Mouse (Mus musculus): Measurements from ENCODE around the gene Neurl4. TPM values are rescaled to one million over a fixed set of nuclear protein-coding genes. Genes with fewer than 3 reads are reported as not detected.
"Not testable (repeated sequence)": the region's sequence is repeated elsewhere in the genome, so short reads cannot be mapped to it uniquely, and the experiment has no call there.

Gene Neurl4
- total RNA-seq, 2 experiments from 2014 or later: 3.5 to 9.3 TPM

DNA sequence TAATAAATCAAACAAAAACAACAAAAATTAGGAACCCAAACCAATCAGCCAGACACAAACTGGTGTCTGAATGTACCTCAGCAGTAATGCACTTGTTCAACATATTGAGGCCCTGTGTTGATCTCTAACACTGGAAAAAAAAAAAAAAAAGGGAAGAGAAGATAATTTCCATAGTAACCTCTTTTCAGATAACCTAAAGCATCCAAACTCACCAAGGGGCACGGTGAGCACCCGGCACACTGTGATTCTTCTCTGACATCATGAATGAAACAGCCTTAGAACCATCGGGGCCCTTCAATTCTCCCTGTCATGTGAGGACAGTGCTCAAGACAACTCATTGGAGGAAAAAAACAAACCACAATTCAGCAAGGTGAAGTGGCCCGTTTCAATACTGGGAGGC, 28.8 kb downstream of the Neurl4 start:
- ATAC-seq (replicated peaks; ENCODE audit: low FRiP score, poor library complexity, severe bottlenecking): no peak

DNA sequence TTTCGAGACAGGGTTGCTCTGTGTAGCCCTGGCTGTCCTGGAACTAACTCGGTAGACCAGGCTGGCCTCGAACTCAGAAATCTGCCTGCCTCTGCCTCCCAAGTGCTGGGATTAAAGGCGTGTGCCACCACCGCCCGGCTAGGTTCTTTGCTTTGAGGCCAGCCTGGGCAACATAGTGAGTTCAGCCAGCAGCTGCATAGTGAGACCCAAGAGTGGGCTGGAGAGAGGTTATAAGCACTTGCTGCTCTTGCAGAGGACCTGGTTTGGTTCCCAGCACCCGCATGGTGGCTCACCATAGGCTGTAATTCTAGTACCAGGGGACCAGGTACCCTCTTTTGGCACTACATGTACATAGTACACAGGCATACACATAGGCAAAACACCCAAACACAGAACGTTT, 29.3 kb downstream of the Neurl4 start:
- ATAC-seq (replicated peaks; ENCODE audit: low FRiP score, poor library complexity, severe bottlenecking): not testable (repeated sequence)

DNA sequence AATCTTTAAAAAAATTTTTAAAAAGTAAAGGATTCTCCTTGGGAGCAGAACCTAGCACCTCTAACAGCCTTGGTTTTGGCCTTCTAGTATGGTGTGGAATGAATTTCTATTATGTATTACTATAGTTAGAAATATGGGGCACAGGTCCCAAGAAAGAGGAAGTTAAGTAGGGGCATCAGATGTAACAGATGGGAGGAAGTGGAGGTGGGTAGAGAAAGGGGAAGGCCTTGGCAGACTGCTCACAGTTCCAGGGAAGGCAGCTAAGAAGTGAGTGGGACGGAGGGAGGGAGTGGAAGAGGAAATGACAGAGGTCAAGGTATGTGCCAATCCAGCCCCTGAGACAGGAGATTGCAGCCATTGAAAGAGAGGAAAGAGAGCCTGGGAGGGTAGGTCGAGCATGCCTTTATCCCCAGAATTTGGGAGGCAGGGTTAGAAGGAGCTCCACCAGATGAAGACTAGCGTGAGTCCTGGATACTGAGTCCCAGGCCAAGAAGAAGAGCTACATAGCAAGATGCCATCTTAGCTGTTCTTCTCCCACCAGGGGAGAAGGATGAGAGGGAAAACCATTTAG, 30.2 kb downstream of the Neurl4 start:
- no peak for ATAC-seq (replicated peaks; ENCODE audit: low FRiP score, poor library complexity, severe bottlenecking)

DNA sequence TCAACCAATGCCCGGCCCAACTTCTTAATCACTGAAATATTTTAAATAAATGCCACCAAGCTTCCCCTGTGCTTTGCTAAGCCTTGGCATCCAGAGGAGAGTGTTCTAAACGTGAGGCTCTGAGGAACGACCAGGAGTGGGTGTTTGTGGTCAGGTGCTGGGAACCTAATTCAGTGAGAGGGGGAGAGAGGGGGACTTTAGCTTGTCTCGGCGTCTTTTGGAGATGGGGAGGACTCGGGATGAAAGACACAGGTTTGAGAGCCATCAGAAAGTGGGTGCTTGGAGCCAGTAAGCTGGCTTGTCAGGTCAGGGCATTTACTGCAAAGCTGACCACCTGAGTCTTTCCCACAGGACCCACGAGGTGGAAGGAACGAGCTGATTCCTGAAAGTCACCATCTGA, 30.9 kb downstream of the Neurl4 start:
- no peak for ATAC-seq (replicated peaks; ENCODE audit: low FRiP score, poor library complexity, severe bottlenecking)

DNA sequence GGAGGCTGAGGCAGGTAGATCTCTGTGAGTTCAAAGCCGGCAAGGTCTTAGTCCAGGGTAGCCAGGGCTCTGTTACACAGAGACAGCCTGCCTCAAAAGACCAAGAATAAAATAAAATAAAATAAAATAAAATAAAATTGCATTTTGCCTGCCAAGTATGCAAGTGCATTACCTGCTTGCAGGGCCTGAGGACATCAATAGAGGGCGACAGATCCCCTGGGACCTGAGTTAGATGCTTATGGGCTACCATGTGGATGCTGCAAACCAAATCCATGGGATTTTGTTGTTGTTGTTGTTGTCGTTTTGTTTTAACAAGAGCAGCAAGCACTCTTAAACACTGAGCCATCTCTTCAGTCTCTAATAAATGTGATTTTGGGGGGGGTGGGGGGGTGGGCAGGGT, 31.4 kb downstream of the Neurl4 start:
- no peak for ATAC-seq (replicated peaks; ENCODE audit: low FRiP score, poor library complexity, severe bottlenecking)

DNA sequence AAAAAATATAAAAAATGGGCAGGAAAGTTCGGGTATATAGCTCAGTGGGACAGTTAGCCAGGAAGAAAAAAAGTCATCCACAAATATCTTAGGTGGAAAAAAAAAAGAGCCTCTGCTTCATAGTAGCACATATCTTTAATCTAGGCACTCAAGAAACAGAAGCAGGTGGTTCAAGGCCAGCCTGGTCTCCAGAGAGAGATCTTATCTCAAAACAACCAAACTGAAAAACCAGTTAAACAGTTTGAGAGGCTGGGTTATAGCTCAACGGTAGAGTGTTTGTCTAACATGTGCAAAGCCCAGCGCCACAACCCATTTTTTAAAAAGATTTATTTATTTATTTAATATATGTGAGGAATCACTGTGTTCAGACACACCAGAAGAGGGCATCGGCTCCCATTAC, 32.2 kb downstream of the Neurl4 start:
- ATAC-seq (replicated peaks; ENCODE audit: low FRiP score, poor library complexity, severe bottlenecking): no peak

DNA sequence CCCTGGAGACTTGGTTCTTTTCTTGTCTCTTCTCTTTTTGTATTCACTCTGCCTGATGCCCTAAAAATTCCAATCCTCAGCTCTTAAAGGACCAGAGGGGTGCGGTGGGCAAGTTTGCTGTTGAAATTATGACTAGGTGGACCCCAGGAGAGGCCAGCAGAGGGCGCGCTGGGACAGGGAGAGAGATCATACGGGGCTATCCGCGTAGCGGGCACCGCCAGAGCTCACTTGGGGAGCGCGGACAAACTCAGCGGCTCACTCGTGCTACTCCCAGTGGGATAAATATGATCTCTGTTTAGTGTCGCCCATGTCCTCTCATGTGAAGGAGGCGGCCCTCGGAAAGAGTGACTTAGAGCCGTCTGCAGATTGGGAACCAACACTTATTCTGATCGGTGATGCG, 33.3 kb downstream of the Neurl4 start:
- ATAC-seq (replicated peaks; ENCODE audit: low FRiP score, poor library complexity, severe bottlenecking): peak; percentile 79

GRCm38 (mm10) chr11:69934681-69935080, 33.8 kb downstream of the Neurl4 start:
- no peak for ATAC-seq (replicated peaks; ENCODE audit: low FRiP score, poor library complexity, severe bottlenecking)

DNA sequence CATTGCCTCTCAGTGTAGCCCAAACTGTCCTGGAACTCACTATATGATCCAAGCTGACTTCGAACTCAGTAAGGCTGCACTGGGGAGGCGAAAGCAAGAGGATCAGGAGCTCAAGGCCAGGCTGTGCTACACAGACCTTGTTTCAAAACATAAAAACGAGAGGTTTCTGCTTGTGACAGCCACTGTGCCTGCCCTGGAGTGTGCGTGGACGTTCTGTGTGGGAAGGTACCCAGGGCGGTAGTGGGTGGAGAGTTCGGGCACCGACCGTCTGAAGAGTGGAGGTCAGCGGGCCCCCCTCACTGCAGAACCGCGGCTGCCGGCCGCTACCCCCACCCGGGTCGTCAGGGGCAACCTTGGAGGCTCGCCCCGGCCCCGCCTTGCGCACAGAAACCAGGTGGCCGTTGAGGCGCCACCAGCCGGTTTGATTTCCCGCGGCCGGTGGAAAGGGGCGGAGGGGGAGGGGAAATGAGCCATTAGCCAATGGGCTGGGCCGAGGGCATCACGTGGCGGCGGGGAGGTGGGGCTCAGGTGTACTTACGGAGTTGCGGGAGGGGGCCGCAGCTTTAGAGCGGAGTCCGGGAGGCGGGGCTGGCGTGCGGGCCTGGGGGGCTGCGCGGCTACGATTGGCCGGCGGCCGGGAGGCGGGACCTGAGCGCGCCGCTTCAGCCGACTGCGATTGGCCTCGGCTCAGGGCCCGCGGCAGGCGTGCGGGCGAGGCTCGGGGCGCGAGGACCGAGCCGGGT, 34.4 kb downstream of the Neurl4 start, which contains the start of gene Ybx2:
Gene Ybx2, plus strand, starts transcription at position 660 of the 743 bp plus-strand sequence.
- peak; percentile 83 for ATAC-seq (replicated peaks; ENCODE audit: low FRiP score, poor library complexity, severe bottlenecking)

DNA sequence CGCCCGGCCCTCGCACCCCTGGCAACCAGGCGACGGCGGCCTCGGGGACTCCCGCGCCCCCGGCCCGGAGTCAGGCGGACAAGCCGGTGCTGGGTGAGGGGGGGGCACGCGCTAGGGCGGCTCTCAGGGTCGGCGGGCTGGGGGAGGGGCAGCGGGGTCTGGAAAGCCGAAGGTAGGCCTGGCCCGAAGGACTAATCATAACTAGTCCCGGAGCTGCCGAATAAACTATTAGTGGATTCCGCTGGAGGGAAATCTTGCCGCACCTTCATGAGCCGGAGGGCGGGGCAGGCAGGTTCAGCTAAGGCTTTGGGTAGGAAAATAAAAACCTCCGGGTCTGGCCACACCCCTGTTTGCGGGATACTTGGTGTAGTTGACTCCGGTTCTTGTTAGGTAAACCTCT, 35.3 kb downstream of the Neurl4 start:
- no peak for ATAC-seq (replicated peaks; ENCODE audit: low FRiP score, poor library complexity, severe bottlenecking)

GRCm38 (mm10) chr11:69936714-69937347, 36.0 kb downstream of the Neurl4 start:
- ATAC-seq (replicated peaks; ENCODE audit: low FRiP score, poor library complexity, severe bottlenecking): no peak

DNA sequence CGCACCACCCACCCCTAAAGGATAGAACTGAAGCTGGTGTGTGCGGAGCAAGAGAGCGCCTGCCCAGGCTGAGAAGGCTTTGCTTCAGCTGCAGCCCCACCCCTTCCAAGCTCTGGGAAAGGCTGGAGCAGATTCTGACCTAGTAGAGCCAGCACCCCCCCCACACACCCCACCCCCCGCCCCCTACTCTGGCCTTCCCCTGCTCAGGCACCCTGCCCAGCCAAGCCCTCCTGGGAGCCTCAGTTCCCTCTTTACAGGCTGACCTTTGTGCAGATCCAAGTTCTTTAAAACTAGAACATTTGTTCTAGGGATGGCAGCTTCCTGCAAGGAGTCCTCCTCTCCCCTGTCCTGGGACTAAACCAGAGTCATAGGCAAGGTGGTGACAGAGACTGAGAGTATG, 36.5 kb downstream of the Neurl4 start:
- no peak for ATAC-seq (replicated peaks; ENCODE audit: low FRiP score, poor library complexity, severe bottlenecking)

- ATAC-seq (replicated peaks; ENCODE audit: low FRiP score, poor library complexity, severe bottlenecking): no peak
These were observed 37.0 kb downstream of the Neurl4 start for GRCm38 (mm10) chr11:69937834-69938233.

- ATAC-seq (replicated peaks; ENCODE audit: low FRiP score, poor library complexity, severe bottlenecking): no peak
These were observed 37.6 kb downstream of the Neurl4 start for GRCm38 (mm10) chr11:69938401-69938979.

GRCm38 (mm10) chr11:69939181-69939580, 38.3 kb downstream of the Neurl4 start:
- ATAC-seq (replicated peaks; ENCODE audit: low FRiP score, poor library complexity, severe bottlenecking): no peak

DNA sequence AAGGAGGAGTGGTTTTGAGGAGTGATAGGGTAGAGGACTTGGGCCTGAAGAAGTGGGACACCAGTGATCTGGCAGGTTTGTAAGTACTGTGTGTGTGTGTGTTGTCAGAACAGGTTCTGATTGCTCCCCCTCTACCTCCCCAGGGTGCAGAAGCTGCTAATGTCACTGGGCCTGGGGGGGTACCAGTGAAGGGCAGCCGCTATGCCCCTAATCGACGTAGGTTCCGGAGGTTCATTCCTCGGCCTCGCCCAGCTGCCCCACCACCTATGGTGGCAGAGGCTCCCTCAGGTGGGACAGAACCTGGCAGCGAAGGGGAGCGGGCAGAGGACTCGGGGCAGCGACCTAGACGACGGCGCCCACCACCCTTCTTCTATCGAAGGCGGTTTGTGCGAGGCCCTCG, 38.9 kb downstream of the Neurl4 start:
- ATAC-seq (replicated peaks; ENCODE audit: low FRiP score, poor library complexity, severe bottlenecking): no peak

- ATAC-seq (replicated peaks; ENCODE audit: low FRiP score, poor library complexity, severe bottlenecking): no peak
These were observed 40.1 kb downstream of the Neurl4 start for GRCm38 (mm10) chr11:69940962-69941361.

DNA sequence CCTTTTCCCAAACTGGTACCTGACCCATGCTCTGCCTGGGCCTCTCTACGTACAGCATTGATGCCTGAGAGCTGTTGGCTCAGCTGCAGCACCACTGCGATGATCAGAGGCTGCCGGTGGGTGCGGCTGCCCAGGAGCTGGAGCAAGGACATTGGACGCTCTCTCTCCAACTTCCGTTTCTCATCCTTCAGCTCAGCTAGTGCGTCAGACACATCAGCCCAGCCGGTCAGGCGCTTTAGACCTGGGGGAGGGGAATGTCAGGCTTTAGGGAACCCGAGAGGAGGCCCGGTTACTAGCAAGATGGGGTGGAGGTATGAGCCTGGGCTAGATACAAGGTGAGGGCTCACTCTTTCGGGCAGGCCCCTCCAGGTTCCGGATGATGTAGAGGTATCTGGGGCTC, 44.3 kb downstream of the Neurl4 start:
- ATAC-seq (replicated peaks; ENCODE audit: low FRiP score, poor library complexity, severe bottlenecking): no peak

GRCm38 (mm10) chr11:69945997-69946891, 45.4 kb downstream of the Neurl4 start:
- ATAC-seq (replicated peaks; ENCODE audit: low FRiP score, poor library complexity, severe bottlenecking): peak; percentile 70

Measured in erythroblast, adult 5-6 weeks (primary cell).